Mouse (Mus musculus) liver, adult 2 months (tissue): ENCODE data around the gene Auts2.

Experiments used
- CTCF ChIP-seq: fragments of 200-500 bp; IDR thresholded peaks from 2 replicates; pipeline ENCODE4 v1.5.1; 2011; ENCODE audit warnings: low read depth, low read length, control low read depth
- POLR2A ChIP-seq: fragments of 200-500 bp; IDR thresholded peaks from 2 replicates; pipeline ENCODE4 v1.6.1; 2011; ENCODE audit warnings: low read length, control low read depth; ENCODE audit not compliant: insufficient read depth; ENCODE audit errors: extremely low read depth

GRCm38 (mm10) chr5:131714979-131715378, 828.2 kb downstream of the Auts2 start:
- no peak for TF ChIP-seq CTCF
- TF ChIP-seq POLR2A = no peak
